Mouse (Mus musculus) neural tube, embryonic 13.5 days (tissue): Measurements from ENCODE around the gene Pitpna. TPM values are rescaled to one million over a fixed set of nuclear protein-coding genes. Genes with fewer than 3 reads are reported as not detected.
"Not testable (repeated sequence)": the region's sequence is repeated elsewhere in the genome, so short reads cannot be mapped to it uniquely, and the experiment has no call there.

Source experiments
- ATAC-seq: fragments of 200-750 bp; cut with Nextera tagmentation; 2 replicates; pipeline ENCODE4 v1.8.0; 2017; ENCODE audit warnings: low read depth, mild to moderate bottlenecking, moderate TSS enrichment, moderate library complexity
- H3K27ac ChIP-seq: fragments of 300-500 bp; sonication (generic); replicated peaks from 2 replicates; pipeline ENCODE4 v1.5.1; 2015; ENCODE audit warnings: moderate library complexity, mild to moderate bottlenecking, inconsistent platforms
- H3K27me3 ChIP-seq: fragments of 300-500 bp; sonication (generic); 2 replicates; pipeline ENCODE4 v1.6.1; 2015; ENCODE audit warnings: mild to moderate bottlenecking, inconsistent platforms
- H3K36me3 ChIP-seq: fragments of 300-500 bp; sonication (generic); 2 replicates; pipeline ENCODE4 v1.6.1; 2015; ENCODE audit warnings: mild to moderate bottlenecking, inconsistent platforms
- H3K4me1 ChIP-seq: fragments of 300-500 bp; sonication (generic); replicated peaks from 2 replicates; pipeline ENCODE4 v1.6.1; 2015; ENCODE audit warnings: inconsistent platforms
- H3K4me2 ChIP-seq: fragments of 300-500 bp; sonication (generic); 2 replicates; pipeline ENCODE4 v1.6.1; 2015; ENCODE audit warnings: inconsistent platforms, mild to moderate bottlenecking, moderate library complexity
- H3K4me3 ChIP-seq: fragments of 300-500 bp; sonication (generic); 2 replicates; pipeline ENCODE4 v1.5.1; 2015; ENCODE audit warnings: mild to moderate bottlenecking, inconsistent platforms
- H3K9ac ChIP-seq: fragments of 300-500 bp; sonication (generic); 2 replicates; pipeline ENCODE4 v1.6.1; 2015; ENCODE audit warnings: moderate library complexity, mild to moderate bottlenecking, inconsistent platforms
- H3K9me3 ChIP-seq: fragments of 300-500 bp; sonication (generic); 2 replicates; pipeline ENCODE4 v1.6.1; 2016; ENCODE audit warnings: inconsistent platforms
- whole genome bisulfite sequencing: fragments of 180-500 bp; shearing (Covaris S2); methylation state at CpG from one replicate; pipeline ENCODE4 v1.1.7; 2015; 5-methylcytosine and 5-hydroxymethylcytosine counted together
- polyA plus RNA-seq: library from polyadenylated mRNA; unstranded; fragments of >200 nt; fragmentation: Nextera tagmentation; extraction: Ambion mirVana; gene quantifications from 2 replicates; pipeline ENCODE4 v1.2.1, GENCODE M21; 2015

Pitpna gene
- polyA plus RNA-seq, 1 experiment from 2014 or later = 122 TPM

GRCm38 (mm10) chr11:75552906-75553482 lies 34.9 kb upstream of the Pitpna start:
- 0 out of 2 replicates have a peak overlapping the region, but pooled peaks have one; percentile 42 for H3K27ac ChIP-seq
- no peaks in the 10 kb centered on the region for H3K27me3 ChIP-seq
- no peak for ATAC-seq
- 0 out of 2 replicates have a peak overlapping the region, but pooled peaks have one; percentile 52 for H3K9ac ChIP-seq
- H3K4me1 ChIP-seq = peaks cover 45% of the 10 kb centered on the region
- no peaks in the 10 kb centered on the region for H3K9me3 ChIP-seq
- H3K4me3 ChIP-seq = no peak overlapping the region
- no peak overlapping the region for H3K4me2 ChIP-seq
- H3K36me3 ChIP-seq = peaks cover 29% of the 10 kb centered on the region
- 66% methylated on average over 7 of the region's 7 CpGs for WGBS

- ATAC-seq, H3K27ac ChIP-seq, H3K4me3 ChIP-seq, H3K9ac ChIP-seq, H3K4me2 ChIP-seq, H3K27me3 ChIP-seq, H3K9me3 ChIP-seq: not testable (repeated sequence)
- Histone ChIP-seq H3K4me1 (peaks cover 26% of the 10 kb centered on the region), H3K36me3 (peaks cover 33% of the 10 kb centered on the region)
- 95% methylated on average over 6 of the region's 6 CpGs for WGBS
These were observed 31.9 kb upstream of the Pitpna start for GRCm38 (mm10) chr11:75556006-75556405.

DNA sequence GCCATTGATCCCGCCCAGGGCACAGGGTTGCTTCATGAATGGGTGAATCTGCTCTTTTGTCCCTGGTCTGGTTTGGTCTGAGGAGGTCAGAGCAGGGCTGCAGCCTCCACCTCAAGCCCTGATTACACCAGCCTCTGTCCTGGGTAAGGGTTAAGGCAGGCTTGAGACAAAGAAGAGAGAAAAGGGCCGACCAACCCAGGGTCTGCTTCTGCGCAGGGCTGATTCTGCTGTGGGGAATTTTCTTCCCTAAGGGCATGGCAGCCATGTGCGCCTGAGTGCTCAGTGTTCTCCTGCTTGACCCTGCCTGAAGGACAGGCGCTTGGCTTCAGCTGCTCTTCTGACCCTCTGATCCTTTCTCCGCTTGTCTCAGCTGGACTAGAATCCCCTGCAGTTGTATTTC lies 30.8 kb upstream of the Pitpna start:
- H3K27me3 ChIP-seq = no peaks in the 10 kb centered on the region
- no peak overlapping the region for H3K4me3 ChIP-seq
- H3K36me3 ChIP-seq = peaks cover 43% of the 10 kb centered on the region
- H3K4me2 ChIP-seq = no peak overlapping the region
- H3K9me3 ChIP-seq = no peaks in the 10 kb centered on the region
- H3K4me1 ChIP-seq = peaks cover 15% of the 10 kb centered on the region
- no peak for ATAC-seq
- 66% methylated on average over 6 of the region's 6 CpGs for WGBS
- H3K27ac ChIP-seq = no peak overlapping the region
- H3K9ac ChIP-seq = no peak overlapping the region

GRCm38 (mm10) chr11:75558101-75558500 lies 29.8 kb upstream of the Pitpna start:
- no peak for ATAC-seq
- Histone ChIP-seq H3K27me3 (no peaks in the 10 kb centered on the region), H3K4me1 (0 out of 2 replicates have a peak, but pooled peaks cover 6% of the 10 kb centered on the region), H3K27ac (no peak overlapping the region), H3K9me3 (no peaks in the 10 kb centered on the region), H3K4me2 (no peak overlapping the region), H3K9ac (no peak overlapping the region), H3K4me3 (no peak overlapping the region), H3K36me3 (peaks cover 53% of the 10 kb centered on the region)
- WGBS = 88% methylated on average over 1 of the region's 1 CpGs

GRCm38 (mm10) chr11:75559870-75560504 lies 27.9 kb upstream of the Pitpna start:
- Histone ChIP-seq H3K9me3 (no peaks in the 10 kb centered on the region), H3K4me2 (no peak overlapping the region), H3K4me3 (no peak overlapping the region), H3K9ac (no peak overlapping the region), H3K36me3 (peaks cover 55% of the 10 kb centered on the region), H3K27ac (no peak overlapping the region), H3K4me1 (0 out of 2 replicates have a peak, but pooled peaks cover 6% of the 10 kb centered on the region), H3K27me3 (no peaks in the 10 kb centered on the region)
- 93% methylated on average over 8 of the region's 8 CpGs for WGBS
- ATAC-seq = no peak

DNA sequence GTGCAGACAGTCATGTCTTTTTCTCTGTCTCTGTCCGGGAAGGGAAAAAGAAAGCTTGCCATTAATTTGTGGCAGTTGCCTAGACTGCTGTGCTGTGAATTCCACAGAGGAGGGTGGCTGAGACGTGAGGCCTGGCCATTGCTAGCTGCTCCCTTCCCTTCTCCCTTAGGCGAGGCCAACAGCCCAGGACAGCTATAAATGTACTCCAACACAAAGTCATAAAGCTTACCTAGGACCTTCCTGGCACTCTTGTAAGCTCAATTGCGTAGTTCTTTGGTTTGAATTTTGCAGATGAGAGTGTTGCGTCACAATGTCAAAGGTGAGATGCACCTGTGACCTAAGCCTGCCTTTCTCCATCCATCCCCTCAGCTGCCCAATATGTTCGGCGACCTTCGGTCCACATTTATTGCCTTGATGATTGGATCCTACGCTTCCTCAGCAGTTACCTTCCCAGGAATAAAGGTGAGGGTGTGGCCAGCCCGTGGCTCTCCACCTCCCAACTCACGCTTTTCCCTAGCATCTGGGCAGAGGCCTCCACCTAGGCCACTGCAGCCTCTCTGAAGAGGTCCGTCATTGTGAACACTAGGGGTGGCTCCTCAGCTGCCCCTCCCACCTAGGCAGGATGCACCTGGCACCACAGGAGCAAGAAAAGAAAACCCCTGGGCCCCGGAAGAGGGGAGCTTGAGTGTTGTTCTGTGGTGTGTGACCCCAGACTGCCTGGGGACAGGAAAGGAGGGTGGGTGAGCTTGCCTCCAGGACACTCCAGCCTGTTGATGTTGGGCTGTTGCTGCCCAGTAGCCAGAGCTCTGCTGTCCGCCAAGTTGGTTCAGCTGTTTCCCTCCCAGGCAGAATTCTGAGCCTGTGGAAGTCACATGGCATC lies 27.1 kb upstream of the Pitpna start:
- no peak overlapping the region for H3K4me3 ChIP-seq
- no peaks in the 10 kb centered on the region for H3K27me3 ChIP-seq
- 0 out of 2 replicates have a peak, but pooled peaks cover 6% of the 10 kb centered on the region for H3K4me1 ChIP-seq
- 78% methylated on average over 14 of the region's 14 CpGs for WGBS
- H3K4me2 ChIP-seq = no peak overlapping the region
- no peaks in the 10 kb centered on the region for H3K9me3 ChIP-seq
- no peak for ATAC-seq
- H3K36me3 ChIP-seq = peaks cover 63% of the 10 kb centered on the region
- H3K9ac ChIP-seq = no peak overlapping the region
- H3K27ac ChIP-seq = no peak overlapping the region

- Histone ChIP-seq H3K4me3 (no peak overlapping the region), H3K27me3 (no peaks in the 10 kb centered on the region), H3K27ac (no peak overlapping the region), H3K4me1 (0 out of 2 replicates have a peak, but pooled peaks cover 6% of the 10 kb centered on the region), H3K36me3 (peaks cover 69% of the 10 kb centered on the region), H3K9ac (no peak overlapping the region), H3K4me2 (no peak overlapping the region), H3K9me3 (no peaks in the 10 kb centered on the region)
- ATAC-seq = no peak
- 82% methylated on average over 5 of the region's 5 CpGs for WGBS
These were observed 26.5 kb upstream of the Pitpna start for GRCm38 (mm10) chr11:75561410-75561791.

GRCm38 (mm10) chr11:75562840-75563239 lies 25.1 kb upstream of the Pitpna start:
- Histone ChIP-seq H3K27me3 (no peaks in the 10 kb centered on the region), H3K27ac (no peak overlapping the region), H3K9ac (no peak overlapping the region), H3K4me1 (0 out of 2 replicates have a peak, but pooled peaks cover 6% of the 10 kb centered on the region), H3K36me3 (peaks cover 72% of the 10 kb centered on the region), H3K4me3 (no peak overlapping the region), H3K4me2 (no peak overlapping the region), H3K9me3 (no peaks in the 10 kb centered on the region)
- no peak for ATAC-seq
- WGBS = 90% methylated on average over 8 of the region's 8 CpGs

- Histone ChIP-seq H3K36me3 (peaks cover 79% of the 10 kb centered on the region), H3K4me2 (no peak overlapping the region), H3K4me3 (no peak overlapping the region), H3K4me1 (0 out of 2 replicates have a peak, but pooled peaks cover 6% of the 10 kb centered on the region), H3K27ac (peak overlapping the region; percentile 1; the same call in 1 of the 2 replicates), H3K9me3 (no peaks in the 10 kb centered on the region), H3K9ac (no peak overlapping the region), H3K27me3 (no peaks in the 10 kb centered on the region)
- 71% methylated on average over 18 of the region's 18 CpGs for WGBS
- no peak for ATAC-seq
These were observed 23.9 kb upstream of the Pitpna start for GRCm38 (mm10) chr11:75563851-75564548.

GRCm38 (mm10) chr11:75565849-75566248 lies 22.0 kb upstream of the Pitpna start:
- H3K9me3 ChIP-seq = no peaks in the 10 kb centered on the region
- peaks cover 92% of the 10 kb centered on the region for H3K36me3 ChIP-seq

DNA sequence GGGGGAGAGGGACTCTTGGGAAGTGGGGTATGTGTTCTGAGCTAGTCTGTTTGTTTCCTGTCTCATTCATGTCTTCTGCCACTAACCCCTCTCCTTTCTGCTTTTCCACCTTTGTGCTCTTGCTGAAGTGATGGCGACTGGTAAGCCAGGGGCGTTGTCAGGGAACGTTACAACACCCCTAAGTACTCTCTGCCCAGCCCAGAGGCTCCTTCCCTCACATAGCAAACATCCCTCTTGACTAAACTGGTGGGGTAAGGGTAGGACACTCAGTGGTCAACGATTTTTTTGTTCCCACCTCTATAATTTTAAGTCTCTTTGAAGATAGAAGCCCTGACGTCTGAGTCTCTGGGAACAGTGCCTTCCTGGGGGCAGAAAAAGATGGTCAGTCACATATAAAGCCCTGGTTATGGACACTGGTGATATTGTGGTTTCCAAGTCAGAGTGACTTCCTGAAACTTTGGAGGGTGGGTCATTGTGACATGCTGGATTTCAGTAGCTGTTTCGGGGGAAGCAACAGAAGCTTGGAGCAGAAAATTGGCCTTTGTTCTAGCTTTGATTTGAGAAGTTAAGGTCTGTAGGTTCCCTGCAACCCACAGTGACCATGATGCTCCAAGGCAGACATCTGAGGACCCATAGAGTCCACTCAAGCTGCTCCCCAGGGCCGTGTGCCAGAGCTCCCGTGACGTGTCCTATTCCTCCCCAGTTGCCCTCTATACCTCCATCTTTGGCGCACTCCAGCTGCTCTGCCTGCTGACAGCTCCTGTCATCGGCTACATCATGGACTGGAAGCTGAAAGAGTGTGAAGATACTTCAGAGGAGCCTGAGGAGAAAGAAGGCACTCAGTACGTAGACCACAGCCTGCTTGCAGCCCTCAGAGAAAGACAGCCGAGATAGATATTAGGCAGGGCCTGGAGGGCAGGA lies 21.4 kb upstream of the Pitpna start:
- peaks cover 8% of the 10 kb centered on the region for H3K4me1 ChIP-seq
- H3K27ac ChIP-seq = no peak overlapping the region
- no peaks in the 10 kb centered on the region for H3K9me3 ChIP-seq
- 83% methylated on average over 13 of the region's 13 CpGs for WGBS
- ATAC-seq = no peak
- no peak overlapping the region for H3K4me3 ChIP-seq
- no peaks in the 10 kb centered on the region for H3K27me3 ChIP-seq
- peaks cover 89% of the 10 kb centered on the region for H3K36me3 ChIP-seq
- no peak overlapping the region for H3K9ac ChIP-seq
- H3K4me2 ChIP-seq = no peak overlapping the region

More at GRCm38 (mm10) chr11:75565849-75566248, 22.0 kb upstream of the Pitpna start:
- no peak for ATAC-seq
- H3K4me2 ChIP-seq = no peak overlapping the region
- no peak overlapping the region for H3K4me3 ChIP-seq
- WGBS = 92% methylated on average over 2 of the region's 2 CpGs
- H3K27me3 ChIP-seq = no peaks in the 10 kb centered on the region
- 0 out of 2 replicates have a peak, but pooled peaks cover 6% of the 10 kb centered on the region for H3K4me1 ChIP-seq
- no peak overlapping the region for H3K27ac ChIP-seq
- H3K9ac ChIP-seq = no peak overlapping the region
